Mouse (Mus musculus) embryonic facial prominence, embryonic 10.5 days (tissue): ENCODE results near the gene Ndufa4l2. TPM values are rescaled to one million over a fixed set of nuclear protein-coding genes. Genes with fewer than 3 reads are reported as not detected.

ENCODE experiments used
- DNase-seq: peaks from one replicate; pipeline ENCODE4 v3.0.0-alpha.2; 2017; ENCODE audit warnings: low spot score
- H3K27ac ChIP-seq: fragments of 300-500 bp; sonication (generic); replicated peaks from 2 replicates; pipeline ENCODE4 v1.5.1; 2016; ENCODE audit warnings: mild to moderate bottlenecking
- H3K27me3 ChIP-seq: fragments of 300-500 bp; sonication (generic); replicated peaks from 2 replicates; pipeline ENCODE4 v1.6.1; 2016; ENCODE audit warnings: low read depth, mild to moderate bottlenecking; ENCODE audit not compliant: poor library complexity, severe bottlenecking
- H3K36me3 ChIP-seq: fragments of 300-500 bp; sonication (generic); replicated peaks from 2 replicates; pipeline ENCODE4 v1.6.1; 2016; ENCODE audit warnings: mild to moderate bottlenecking, moderate library complexity
- H3K4me1 ChIP-seq: fragments of 300-500 bp; sonication (generic); 2 replicates; pipeline ENCODE4 v1.6.1; 2016
- H3K4me3 ChIP-seq: fragments of 300-500 bp; sonication (generic); 2 replicates; pipeline ENCODE4 v1.5.1; 2016; ENCODE audit warnings: mild to moderate bottlenecking, moderate library complexity
- H3K9me3 ChIP-seq: fragments of 300-500 bp; sonication (generic); 2 replicates; pipeline ENCODE4 v1.6.1; 2016; ENCODE audit warnings: mild to moderate bottlenecking
- WGBS: fragments of 180-500 bp; shearing (Covaris S2); methylation state at CpG from one replicate; pipeline ENCODE4 v1.1.7; 2016; 5-methylcytosine and 5-hydroxymethylcytosine counted together
- polyA plus RNA-seq: library from polyadenylated mRNA; unstranded; fragments of >200 nt; fragmentation: Nextera tagmentation; extraction: Ambion mirVana; gene quantifications from 2 replicates; pipeline ENCODE4 v1.2.1, GENCODE M21; 2016

Gene Ndufa4l2
- polyA plus RNA-seq, 1 experiment from 2014 or later = 2.2 TPM

- 80% methylated on average over 20 of the region's 20 CpGs for WGBS
- peaks cover 71% of the 10 kb centered on the region for H3K4me1 ChIP-seq
- DNase-seq = no peak
- H3K9me3 ChIP-seq = 0 out of 2 replicates have a peak, but pooled peaks cover 4% of the 10 kb centered on the region
- H3K27ac ChIP-seq = no peak overlapping the region
- peaks cover 41% of the 10 kb centered on the region for H3K36me3 ChIP-seq
- peaks cover 81% of the 10 kb centered on the region for H3K27me3 ChIP-seq
- peak overlapping the region; percentile 70 for H3K4me3 ChIP-seq
Measured at GRCm38 (mm10) chr10:127520714-127521357, 6.1 kb downstream of the Ndufa4l2 start.

- Histone ChIP-seq H3K9me3 (0 out of 2 replicates have a peak, but pooled peaks cover 4% of the 10 kb centered on the region), H3K4me3 (peak overlapping the region; percentile 70), H3K27me3 (peaks cover 81% of the 10 kb centered on the region), H3K36me3 (peaks cover 41% of the 10 kb centered on the region), H3K4me1 (peaks cover 71% of the 10 kb centered on the region), H3K27ac (peak overlapping the region; percentile 83)
- DNase-seq = no peak
- whole genome bisulfite sequencing = 13% methylated on average over 12 of the region's 12 CpGs
Measured at GRCm38 (mm10) chr10:127521611-127522080, 6.9 kb downstream of the Ndufa4l2 start.

GRCm38 (mm10) chr10:127522088-127522581 lies 7.4 kb downstream of the Ndufa4l2 start, which contains the start of gene Shmt2:
Gene Shmt2, minus strand, starts transcription at chr10:127522444.
- peaks cover 39% of the 10 kb centered on the region for H3K36me3 ChIP-seq
- DNase-seq = peak; percentile 92
- H3K27ac ChIP-seq = peak within 1 kb of the TSS; percentile 83
- H3K9me3 ChIP-seq = 0 out of 2 replicates have a peak, but pooled peaks cover 4% of the 10 kb centered on the region
- peaks cover 71% of the 10 kb centered on the region for H3K4me1 ChIP-seq
- H3K27me3 ChIP-seq = peaks cover 81% of the 10 kb centered on the region
- peak within 1 kb of the TSS; percentile 70 for H3K4me3 ChIP-seq
- WGBS = under 1% methylated on average over 21 of the region's 21 CpGs

GRCm38 (mm10) chr10:127524646-127525255 lies 10.0 kb downstream of the Ndufa4l2 start:
- WGBS = 2% methylated on average over 23 of the region's 23 CpGs
- H3K9me3 ChIP-seq = no peaks in the 10 kb centered on the region
- DNase-seq = peak; percentile 26
- H3K4me1 ChIP-seq = peaks cover 75% of the 10 kb centered on the region
- no peak overlapping the region for H3K27ac ChIP-seq
- peak overlapping the region; percentile 36 for H3K4me3 ChIP-seq
- H3K27me3 ChIP-seq = peaks cover 83% of the 10 kb centered on the region
- peaks cover 12% of the 10 kb centered on the region for H3K36me3 ChIP-seq

- H3K4me1 ChIP-seq = peaks cover 76% of the 10 kb centered on the region
- WGBS = 2% methylated on average over 26 of the region's 26 CpGs
- no peak overlapping the region for H3K27ac ChIP-seq
- peaks cover 86% of the 10 kb centered on the region for H3K27me3 ChIP-seq
- H3K9me3 ChIP-seq = no peaks in the 10 kb centered on the region
- H3K36me3 ChIP-seq = no peaks in the 10 kb centered on the region
- H3K4me3 ChIP-seq = peak overlapping the region; percentile 42
- peak; percentile 35 for DNase-seq
Measured at GRCm38 (mm10) chr10:127526048-127526447, 11.3 kb downstream of the Ndufa4l2 start.

GRCm38 (mm10) chr10:127526681-127527080 lies 11.9 kb downstream of the Ndufa4l2 start:
- Histone ChIP-seq H3K4me1 (peaks cover 76% of the 10 kb centered on the region), H3K4me3 (peak overlapping the region; percentile 42), H3K36me3 (no peaks in the 10 kb centered on the region), H3K27ac (no peak overlapping the region), H3K9me3 (no peaks in the 10 kb centered on the region), H3K27me3 (peaks cover 92% of the 10 kb centered on the region)
- DNase-seq = peak; percentile 82
- WGBS = 0% methylated on average over 26 of the region's 26 CpGs

GRCm38 (mm10) chr10:127527481-127527880 lies 12.7 kb downstream of the Ndufa4l2 start:
- DNase-seq = peak; percentile 51
- H3K4me3 ChIP-seq = peak overlapping the region; percentile 42; the same call in 1 of the 2 replicates
- peaks cover 79% of the 10 kb centered on the region for H3K4me1 ChIP-seq
- 3% methylated on average over 17 of the region's 17 CpGs for WGBS
- H3K27me3 ChIP-seq = peaks cover 100% of the 10 kb centered on the region
- no peak overlapping the region for H3K27ac ChIP-seq
- H3K9me3 ChIP-seq = no peaks in the 10 kb centered on the region
- no peaks in the 10 kb centered on the region for H3K36me3 ChIP-seq

- 1% methylated on average over 25 of the region's 25 CpGs for WGBS
- peak overlapping the region; percentile 42 for H3K4me3 ChIP-seq
- peaks cover 83% of the 10 kb centered on the region for H3K4me1 ChIP-seq
- DNase-seq = peak; percentile 45
- no peaks in the 10 kb centered on the region for H3K36me3 ChIP-seq
- H3K27ac ChIP-seq = no peak overlapping the region
- H3K9me3 ChIP-seq = no peaks in the 10 kb centered on the region
- peaks cover 100% of the 10 kb centered on the region for H3K27me3 ChIP-seq
Measured at GRCm38 (mm10) chr10:127530945-127531344, 16.2 kb downstream of the Ndufa4l2 start.

- Histone ChIP-seq H3K36me3 (no peaks in the 10 kb centered on the region), H3K27me3 (peaks cover 100% of the 10 kb centered on the region), H3K4me3 (peak overlapping the region; percentile 42; the same call in 1 of the 2 replicates), H3K27ac (no peak overlapping the region), H3K9me3 (no peaks in the 10 kb centered on the region), H3K4me1 (peaks cover 82% of the 10 kb centered on the region)
- WGBS = 1% methylated on average over 4 of the region's 4 CpGs
- DNase-seq = peak; percentile 22
Measured at GRCm38 (mm10) chr10:127531548-127531947, 16.8 kb downstream of the Ndufa4l2 start.

- WGBS = under 1% methylated on average over 78 of the region's 78 CpGs
- H3K4me1 ChIP-seq = peaks cover 68% of the 10 kb centered on the region
- peak; percentile 52 for DNase-seq
Measured at GRCm38 (mm10) chr10:127534036-127534928, 19.5 kb downstream of the Ndufa4l2 start, which contains the start of gene Nxph4. Gene Nxph4, minus strand, starts transcription at chr10:127534559.

GRCm38 (mm10) chr10:127534929-127535384 lies 20.2 kb downstream of the Ndufa4l2 start:
- Histone ChIP-seq H3K27me3 (peaks cover 77% of the 10 kb centered on the region), H3K36me3 (peaks cover 18% of the 10 kb centered on the region), H3K9me3 (no peaks in the 10 kb centered on the region), H3K27ac (no peak overlapping the region), H3K4me3 (peak overlapping the region; percentile 61), H3K4me1 (peaks cover 62% of the 10 kb centered on the region)
- peak; percentile 53 for DNase-seq
- WGBS = 1% methylated on average over 30 of the region's 30 CpGs

More at GRCm38 (mm10) chr10:127534036-127534928, 19.5 kb downstream of the Ndufa4l2 start, which contains the start of gene Nxph4:
- Histone ChIP-seq H3K9me3 (no peaks in the 10 kb centered on the region), H3K4me3 (peak within 1 kb of the TSS; percentile 61), H3K27me3 (peaks cover 84% of the 10 kb centered on the region), H3K36me3 (peaks cover 12% of the 10 kb centered on the region), H3K27ac (peak within 1 kb of the TSS; percentile 26)
